Mouse (Mus musculus) cerebellum, adult (tissue): ENCODE measurements around the gene Flii.

Source experiments
- ATAC-seq: cut with Nextera tagmentation; 2 replicates; pipeline ENCODE4 v1.9.2; 2017; ENCODE audit warnings: mild to moderate bottlenecking, moderate library complexity, mixed read lengths; ENCODE audit not compliant: insufficient number of reproducible peaks, low FRiP score, low TSS enrichment

Gene Flii

GRCm38 (mm10) chr11:60696165-60696564 lies 30.9 kb downstream of the Flii start:
- ATAC-seq = no peak
